Mouse (Mus musculus) B cell, adult 2 months (primary cell): Measurements from ENCODE around the gene Olfr1410.

ENCODE experiments used
- DNase-seq, 2 experiments: peaks; one replicate each; pipeline ENCODE4 v3.0.0; 2022

Gene Olfr1410

DNA sequence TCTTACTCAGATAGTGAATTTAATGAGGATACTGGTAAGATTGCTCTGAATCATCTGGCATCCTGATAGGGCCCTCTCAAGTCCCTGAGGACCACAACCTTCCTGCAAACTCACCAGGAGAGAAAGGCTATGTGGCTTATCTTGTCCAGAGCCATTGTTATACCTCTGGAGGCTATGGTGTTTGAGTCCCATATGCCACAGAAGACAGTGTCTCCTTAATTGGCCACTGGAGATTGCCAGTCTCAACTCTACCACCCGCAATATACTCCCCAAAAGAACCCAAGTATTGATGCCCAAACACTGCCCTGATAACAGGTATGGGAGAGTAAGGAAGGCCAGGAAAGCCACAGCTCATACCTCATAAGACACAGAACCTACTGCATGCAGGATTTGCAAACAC is at the start of gene Olfr1410:
Olfr1410 (plus strand) TSS at position 301 of the 400 bp plus-strand sequence.
- DNase-seq: no peak

DNA sequence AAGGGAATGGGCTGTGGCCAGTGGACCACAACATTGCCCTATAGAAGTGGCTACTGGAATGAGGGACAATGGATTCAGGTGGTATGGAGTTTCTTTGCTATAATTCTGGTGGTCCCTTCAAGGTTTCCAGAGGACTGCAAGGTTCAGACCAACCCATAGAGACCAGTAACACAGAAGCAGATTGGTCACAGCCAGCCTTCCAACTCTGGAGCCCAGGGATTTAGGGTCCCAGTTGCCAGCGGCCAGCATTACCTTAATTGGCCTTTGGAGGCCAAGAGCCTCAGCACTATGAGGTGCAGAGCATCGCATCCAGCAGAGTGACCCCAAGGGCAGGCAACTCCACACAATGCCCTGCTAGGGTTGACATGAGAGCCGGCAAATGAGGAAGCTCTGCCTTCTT is 34.6 kb upstream of the Olfr1410 start, which contains the start of gene Olfr1413:
Olfr1413 (plus strand) TSS at position 301 of the 400 bp plus-strand sequence.
- no peak for DNase-seq

DNA sequence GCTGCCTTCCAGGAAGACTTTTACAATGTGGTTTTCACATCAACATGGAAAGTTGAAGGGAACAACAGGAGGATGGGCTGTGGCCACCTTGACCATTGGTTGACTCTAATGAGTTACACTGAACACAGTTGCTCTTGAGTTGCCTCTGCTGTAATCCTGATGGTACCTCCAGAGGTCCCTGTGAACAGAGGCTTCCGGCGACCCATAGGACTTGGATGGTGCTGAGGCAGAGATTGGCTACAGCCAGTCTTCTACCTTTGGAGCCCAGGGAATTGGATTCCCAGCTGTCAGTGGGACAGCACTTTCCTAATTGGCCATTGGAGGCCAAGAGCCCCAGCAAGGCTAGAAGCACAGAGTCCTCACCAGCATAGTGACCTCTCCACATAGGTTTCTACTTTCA is 20.1 kb upstream of the Olfr1410 start, which contains the start of gene Olfr1412:
Olfr1412 (plus strand) TSS at position 301 of the 400 bp plus-strand sequence.
- no peak for DNase-seq

- DNase-seq: no peak
Observed at GRCm38 (mm10) chr1:92594111-92594510, 11.5 kb upstream of the Olfr1410 start, which contains the start of gene Olfr1411. Gene Olfr1411 (plus strand): TSS chr1:92594411.

DNA sequence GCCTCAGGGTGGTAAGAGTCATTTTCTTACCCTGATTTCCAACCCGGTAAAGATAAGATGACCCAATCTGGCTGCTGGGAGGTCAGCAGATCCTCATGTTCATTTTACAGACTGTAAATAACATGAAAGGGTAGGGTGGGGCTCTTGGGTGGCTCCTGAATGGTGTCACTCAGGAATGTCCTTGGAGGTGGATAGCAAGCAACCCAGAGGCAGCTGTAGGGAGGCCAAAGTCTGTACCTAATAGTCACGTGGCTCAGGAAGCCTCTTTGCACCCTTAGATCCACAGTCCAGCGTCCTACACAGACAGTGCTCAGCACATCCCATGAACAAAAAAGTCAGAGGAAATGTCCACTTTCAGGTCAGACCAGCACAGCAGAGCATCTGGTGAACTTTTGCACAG is 9.6 kb upstream of the Olfr1410 start:
- no peak for DNase-seq

GRCm38 (mm10) chr1:92607711-92608110 is 2.1 kb downstream of the Olfr1410 start:
- no peak for DNase-seq

DNA sequence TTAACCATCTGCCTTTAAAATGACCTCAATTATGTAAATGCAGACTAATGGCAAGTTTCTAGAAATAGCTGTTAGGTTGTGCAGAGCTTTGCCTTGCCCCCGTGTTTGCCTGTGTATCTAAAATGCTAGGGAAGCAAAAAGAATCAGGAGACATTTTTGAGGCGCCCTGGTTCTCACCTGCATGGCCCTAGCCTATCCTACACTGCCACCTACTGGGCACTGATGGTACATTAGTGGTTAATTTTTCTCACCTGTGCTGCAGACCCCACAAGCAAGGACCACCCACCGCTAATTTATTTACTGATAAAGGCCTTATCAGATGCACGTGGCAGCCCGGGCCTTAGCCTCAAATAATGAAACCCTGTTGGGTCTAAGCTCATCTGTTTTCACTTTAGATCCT is 5.4 kb downstream of the Olfr1410 start:
- peak; percentile 74 to 76 for DNase-seq

DNA sequence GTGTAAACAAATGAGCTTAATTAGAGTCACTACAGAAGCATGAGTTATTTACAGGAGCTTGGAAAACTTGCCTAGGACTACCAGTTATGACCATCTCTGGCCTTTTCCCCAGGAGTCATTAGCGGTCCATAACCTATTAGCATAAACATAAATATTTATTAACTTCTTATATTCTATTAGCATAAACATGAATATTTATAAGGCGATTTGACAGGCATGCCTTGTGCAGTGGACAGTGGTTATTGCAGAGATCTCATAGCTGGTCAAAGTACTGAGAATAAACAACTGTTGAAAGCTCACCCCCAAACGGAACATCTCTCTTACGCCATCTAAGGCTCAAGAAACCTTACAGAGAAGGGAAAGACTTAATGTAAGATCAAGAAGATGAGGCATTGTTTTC is 7.6 kb downstream of the Olfr1410 start:
- no peak for DNase-seq

DNA sequence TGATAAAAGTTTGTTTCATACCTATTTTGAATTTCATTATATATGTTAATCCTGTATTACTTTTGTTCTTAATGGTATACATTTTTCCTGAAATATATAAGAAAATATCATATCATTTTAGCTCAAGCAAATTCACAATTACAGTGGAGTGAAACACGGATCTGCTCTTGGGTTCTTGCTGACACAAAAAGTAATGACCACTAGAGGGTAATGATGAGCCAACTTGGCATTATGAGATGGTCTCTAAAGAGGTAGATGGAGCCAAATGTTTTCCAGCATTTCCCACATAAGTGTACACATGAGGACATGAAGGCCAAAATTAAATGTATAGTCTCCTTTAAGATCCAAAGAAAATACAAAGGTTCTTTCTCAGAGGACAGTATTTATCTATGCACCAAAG is 8.9 kb downstream of the Olfr1410 start:
- DNase-seq: no peak

DNA sequence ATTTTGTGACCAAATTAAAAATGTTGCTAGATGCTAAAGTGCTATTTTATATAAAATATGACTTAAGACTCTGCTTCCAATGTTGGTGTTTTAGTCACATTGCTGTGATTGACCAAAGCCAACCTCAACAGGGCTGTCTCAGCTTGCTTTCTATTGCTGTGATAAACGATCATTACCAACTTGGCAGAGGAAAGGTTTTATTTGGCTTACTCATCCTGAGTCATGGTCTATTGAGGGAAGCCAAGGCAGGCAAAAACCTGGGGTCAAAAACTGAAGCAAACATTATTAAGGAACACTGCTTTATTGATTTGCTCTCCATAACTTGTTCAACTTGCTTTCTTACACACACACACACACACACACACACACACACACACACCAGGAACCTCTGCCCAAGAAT is 10.5 kb downstream of the Olfr1410 start:
- DNase-seq: no peak

GRCm38 (mm10) chr1:92617488-92617887 is 11.9 kb downstream of the Olfr1410 start, which contains the start of gene Olfr12:
Gene Olfr12 (plus strand): TSS chr1:92617788.
- no peak for DNase-seq

DNA sequence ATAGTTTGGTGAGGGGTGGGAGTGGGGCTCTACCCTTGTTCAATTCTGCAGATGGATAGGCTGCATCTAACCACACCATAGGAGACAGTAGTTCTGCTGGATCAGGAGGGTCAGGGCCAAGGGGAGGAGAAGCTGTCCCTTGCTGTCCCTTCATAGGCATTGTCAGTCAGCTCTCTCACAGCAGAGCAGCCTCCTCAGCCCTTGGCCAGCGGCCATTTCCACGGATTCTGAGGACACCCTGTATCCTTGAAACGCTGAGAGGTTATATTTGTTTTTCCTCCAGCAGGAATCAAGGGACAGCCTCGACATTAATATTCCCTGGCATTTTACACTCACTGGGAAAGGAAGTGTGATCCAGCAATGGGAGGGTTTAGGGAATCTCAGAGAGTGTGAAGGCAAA is 12.8 kb downstream of the Olfr1410 start:
- no peak for DNase-seq

GRCm38 (mm10) chr1:92628227-92628626 is 22.6 kb downstream of the Olfr1410 start:
- no peak for DNase-seq

DNA sequence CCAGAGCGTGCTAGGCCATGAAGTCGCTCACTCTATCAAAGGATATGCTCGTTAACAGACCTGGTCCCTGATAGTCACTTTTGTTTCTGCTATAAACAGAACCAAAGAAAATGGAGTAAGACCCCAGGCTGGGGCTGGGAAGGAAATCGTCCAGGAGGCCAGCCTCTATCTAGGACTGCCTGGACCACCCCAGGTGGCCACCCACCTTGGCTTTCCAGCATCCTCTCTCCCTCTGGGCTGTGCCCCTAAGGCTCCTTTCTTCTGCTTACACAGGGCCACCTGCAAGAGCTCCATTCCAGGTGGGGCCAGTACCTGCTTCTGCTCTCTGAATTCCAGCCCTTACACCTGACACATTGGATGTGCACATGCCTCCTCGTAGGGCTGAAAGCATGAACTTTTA is 26.6 kb downstream of the Olfr1410 start:
- DNase-seq: no peak

- no peak for DNase-seq
Observed at GRCm38 (mm10) chr1:92632948-92633347, 27.4 kb downstream of the Olfr1410 start.

DNA sequence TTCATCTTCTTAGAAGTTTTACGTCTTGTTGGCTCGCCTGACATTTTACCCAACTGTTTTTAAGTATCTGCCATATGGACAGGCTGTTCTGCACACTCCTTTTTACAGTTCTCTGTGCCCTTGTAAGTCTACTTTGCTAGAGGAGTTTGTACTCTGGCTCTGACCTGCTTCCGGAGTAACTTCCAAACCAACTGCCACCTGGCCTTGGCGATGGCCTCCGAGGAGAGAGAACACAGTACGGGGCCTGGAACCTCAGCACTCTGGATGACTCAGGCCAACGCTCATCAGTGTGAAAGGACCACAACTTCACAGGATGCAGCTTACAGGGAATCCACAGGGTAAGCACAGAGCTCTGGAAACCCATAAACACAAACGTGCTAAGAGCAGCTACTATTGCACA is 28.1 kb downstream of the Olfr1410 start:
- no peak for DNase-seq

DNA sequence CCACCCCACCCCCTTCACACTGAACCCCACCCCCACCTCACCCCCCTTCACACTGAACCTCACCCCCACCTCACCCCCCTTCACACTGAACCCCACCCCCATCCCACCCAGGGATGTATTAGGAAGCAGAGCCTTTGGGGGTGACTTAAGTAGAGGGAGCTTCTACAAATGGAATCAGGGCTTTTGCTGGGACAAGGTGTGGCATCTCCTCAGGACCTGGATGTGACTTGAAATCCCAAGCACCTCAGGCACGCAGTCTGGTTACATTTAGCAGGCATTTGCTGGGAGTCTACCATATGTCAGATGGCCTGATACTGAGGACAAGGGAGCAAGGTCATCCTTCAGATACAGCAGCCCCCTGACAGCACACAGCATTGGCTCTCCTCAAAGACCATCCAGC is 29.0 kb downstream of the Olfr1410 start:
- no peak for DNase-seq

DNA sequence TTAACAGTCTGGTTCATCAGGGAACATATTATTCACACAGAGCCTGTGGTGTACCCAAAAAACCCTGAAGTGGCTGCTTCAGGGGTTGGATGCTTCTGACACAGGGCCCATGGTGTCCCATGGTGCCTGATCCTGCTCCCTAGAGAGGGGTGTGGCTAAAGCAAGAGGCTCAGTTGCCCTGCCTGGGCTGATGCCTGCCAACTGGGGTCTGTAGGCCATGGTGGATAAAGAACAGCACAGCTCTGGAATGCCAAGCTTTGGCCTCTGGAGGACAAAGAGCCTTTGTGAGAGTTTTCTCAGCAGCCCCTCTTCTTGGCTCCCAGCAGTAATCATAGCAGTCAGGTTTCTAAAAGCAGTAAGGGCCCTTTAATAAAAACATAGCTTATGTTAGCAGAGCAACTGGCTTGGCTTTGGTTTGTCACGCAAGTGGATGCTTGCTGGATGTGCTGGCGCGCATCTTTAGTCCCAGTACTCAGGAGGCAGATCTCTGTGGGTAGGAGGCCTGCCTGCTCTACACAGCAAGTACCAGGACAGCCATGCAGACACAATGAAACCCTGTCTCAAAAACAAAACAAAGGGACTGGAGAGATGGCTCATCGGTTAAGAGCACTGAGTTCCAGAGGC is 29.5 kb downstream of the Olfr1410 start:
- DNase-seq: no peak

GRCm38 (mm10) chr1:92636015-92636414 is 30.4 kb downstream of the Olfr1410 start:
- no peak for DNase-seq

DNA sequence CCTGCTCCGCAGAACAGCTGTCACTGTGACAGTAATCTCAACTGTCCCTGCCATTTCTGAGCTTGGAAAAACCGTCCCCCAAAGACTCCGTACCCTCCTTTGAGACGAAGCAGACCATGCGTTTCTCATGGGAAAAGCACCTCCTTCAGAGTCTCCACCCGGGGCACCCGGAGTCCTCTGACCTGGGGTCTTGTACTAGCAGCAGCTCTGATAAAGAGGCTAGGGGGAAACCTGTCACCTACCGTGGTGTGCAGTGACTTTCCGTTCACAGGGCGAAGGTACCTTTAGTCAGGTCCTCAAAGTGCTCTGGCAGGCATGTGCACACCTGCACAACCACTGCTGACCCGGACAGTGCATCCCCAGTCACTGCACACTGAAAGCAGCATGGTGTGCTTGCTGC is 31.1 kb downstream of the Olfr1410 start:
- no peak for DNase-seq

GRCm38 (mm10) chr1:92637501-92638172 is 32.1 kb downstream of the Olfr1410 start:
- DNase-seq: no peak

DNA sequence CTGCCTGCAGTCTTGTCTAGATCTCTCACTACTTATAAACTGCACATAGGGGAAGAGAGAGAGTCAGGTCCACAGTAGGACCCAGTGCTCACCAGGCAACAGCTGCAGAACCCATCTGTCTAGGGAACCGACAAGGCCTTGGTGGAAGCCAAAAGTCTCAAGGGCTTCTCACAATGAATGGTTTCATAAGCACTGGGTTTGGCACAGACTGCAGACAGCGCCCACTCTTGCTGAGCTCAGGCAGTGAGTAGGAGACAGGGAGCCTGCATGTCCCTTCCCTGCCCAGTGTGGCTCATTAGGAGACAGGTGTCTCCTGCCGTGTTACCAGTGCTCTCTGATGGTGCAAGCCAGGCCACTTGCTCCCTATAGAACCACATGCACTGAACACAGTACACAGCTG is 32.6 kb downstream of the Olfr1410 start:
- no peak for DNase-seq

- DNase-seq: no peak
Observed at GRCm38 (mm10) chr1:92638736-92639135, 33.2 kb downstream of the Olfr1410 start.

DNA sequence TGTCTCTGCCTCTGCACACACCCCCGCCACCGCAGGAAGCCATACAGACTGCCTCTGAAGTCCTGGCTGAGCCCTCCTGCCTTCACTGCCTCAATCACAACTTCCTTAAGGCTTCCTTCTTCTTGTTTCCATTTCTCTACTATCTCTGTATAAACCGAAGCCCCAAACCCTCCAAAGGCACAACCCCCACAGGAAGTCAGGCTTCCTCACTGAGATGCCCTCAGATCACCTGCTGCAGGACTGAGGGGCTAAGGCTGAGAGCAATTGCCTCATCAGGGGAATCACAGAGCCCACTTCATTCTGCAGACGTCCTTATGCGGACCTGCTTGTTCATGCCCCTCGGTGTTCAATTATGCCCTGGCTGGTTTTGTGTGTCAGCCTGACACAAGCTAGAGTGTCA is 34.8 kb downstream of the Olfr1410 start:
- DNase-seq: no peak
